Mouse (Mus musculus) MEL (cell line): ENCODE data around the gene Cyp1a1. TPM values are rescaled to one million over a fixed set of nuclear protein-coding genes. Genes with fewer than 3 reads are reported as not detected.
A peak's percentile ranks its signal among the peaks of the same experiment; 100 is the strongest.

Source experiments
- DNase-seq: peaks from one replicate; pipeline ENCODE4 v3.0.0; 2011; ENCODE audit warnings: low read depth, low spot score
- H3K27ac ChIP-seq: 2 replicates; pipeline ENCODE4 v1.5.1; 2012; ENCODE audit warnings: low read depth, mild to moderate bottlenecking, control low read depth, low read length, moderate library complexity; ENCODE audit not compliant: control insufficient read depth
- H3K27me3 ChIP-seq, 2 experiments: fragments of 150-350 bp in 1 of 2; sonication (generic) in 1 of 2; 2 replicates each; pipeline ENCODE4 v1.6.1; 2012; ENCODE audit warnings: low read length in 2 of 2, mild to moderate bottlenecking in 2 of 2, improper control_type of control experiment in 1 of 2, moderate library complexity in 1 of 2; ENCODE audit not compliant: insufficient read depth in 2 of 2, control insufficient read depth in 1 of 2
- H3K36me3 ChIP-seq, 2 experiments: 2 replicates each; pipeline ENCODE4 v1.6.1; 2012 to 2014; ENCODE audit warnings: low read length in 2 of 2, improper control_type of control experiment in 1 of 2, inconsistent platforms in 1 of 2, mild to moderate bottlenecking in 1 of 2; ENCODE audit not compliant: insufficient read depth in 2 of 2, control insufficient read depth in 1 of 2
- H3K4me1 ChIP-seq, 2 experiments: fragments of 150-350 bp in 1 of 2; sonication (generic) in 1 of 2; 2 replicates each; pipeline ENCODE4 v1.6.1; 2012; ENCODE audit warnings: low read length in 2 of 2, improper control_type of control experiment in 1 of 2, mild to moderate bottlenecking in 1 of 2; ENCODE audit not compliant: insufficient read depth in 2 of 2, control insufficient read depth in 1 of 2
- H3K4me3 ChIP-seq, 2 experiments: fragments of 150-350 bp in 1 of 2; sonication (generic) in 1 of 2; 2 replicates each; pipeline ENCODE4 v1.5.1; 2012; ENCODE audit warnings: low read depth in 2 of 2, low read length in 2 of 2, mild to moderate bottlenecking in 2 of 2, moderate library complexity in 2 of 2, control low read depth in 1 of 2, improper control_type of control experiment in 1 of 2; ENCODE audit not compliant: control insufficient read depth in 1 of 2, insufficient read depth in 1 of 2
- H3K79me2 ChIP-seq: 2 replicates; pipeline ENCODE4 v1.6.1; 2012; ENCODE audit warnings: mild to moderate bottlenecking, low read length, moderate library complexity; ENCODE audit not compliant: control insufficient read depth, poor library complexity, insufficient read depth
- H3K9ac ChIP-seq: 2 replicates; pipeline ENCODE4 v1.6.1; 2012; ENCODE audit warnings: low read depth, mild to moderate bottlenecking, control low read depth, low read length, moderate library complexity; ENCODE audit not compliant: control insufficient read depth, poor library complexity, severe bottlenecking
- H3K9me3 ChIP-seq: fragments of 150-350 bp; sonication (generic); replicated peaks from 2 replicates; pipeline ENCODE4 v1.6.1; 2012; ENCODE audit warnings: mild to moderate bottlenecking, low read length, improper control_type of control experiment, moderate library complexity; ENCODE audit not compliant: insufficient read depth
- BHLHE40 ChIP-seq: IDR thresholded peaks from 2 replicates; pipeline ENCODE4 v1.6.1; 2012; ENCODE audit warnings: low read depth, mild to moderate bottlenecking, inconsistent platforms, low read length, improper control_type of control experiment, borderline replicate concordance
- CHD1 ChIP-seq: IDR thresholded peaks from 2 replicates; pipeline ENCODE4 v1.6.1; 2012; ENCODE audit warnings: low read depth, mild to moderate bottlenecking, inconsistent platforms, low read length, improper control_type of control experiment
- CHD2 ChIP-seq: IDR thresholded peaks from 2 replicates; pipeline ENCODE4 v1.6.1; 2011; ENCODE audit warnings: low read length, improper control_type of control experiment
- ELF1 ChIP-seq: IDR thresholded peaks from 2 replicates; pipeline ENCODE4 v1.6.1; 2014; ENCODE audit warnings: low read depth, mild to moderate bottlenecking, inconsistent platforms, low read length, improper control_type of control experiment, moderate library complexity
- EP300 ChIP-seq, 2 experiments: IDR thresholded peaks; 2 replicates each; pipeline ENCODE4 v1.6.1; 2011; ENCODE audit warnings: improper control_type of control experiment in 2 of 2, low read length in 2 of 2, low read depth in 1 of 2, mild to moderate bottlenecking in 1 of 2
- GATA1 ChIP-seq: IDR thresholded peaks from 2 replicates; pipeline ENCODE4 v1.6.1; 2011; ENCODE audit warnings: low read depth, low read length, improper control_type of control experiment
- JUND ChIP-seq: IDR thresholded peaks from 2 replicates; pipeline ENCODE4 v1.6.1; 2011; ENCODE audit warnings: low read depth, mild to moderate bottlenecking, improper control_type of control experiment, low read length
- KAT2A ChIP-seq: conservative IDR thresholded peaks from 2 replicates; pipeline ENCODE4 v1.6.1; 2012; ENCODE audit warnings: low read depth, low read length, improper control_type of control experiment, inconsistent platforms
- MAFK ChIP-seq: IDR thresholded peaks from 2 replicates; pipeline ENCODE4 v1.6.1; 2011; ENCODE audit warnings: low read depth, mild to moderate bottlenecking, low read length, improper control_type of control experiment, borderline replicate concordance
- MAX ChIP-seq: IDR thresholded peaks from 2 replicates; pipeline ENCODE4 v1.6.1; 2011; ENCODE audit warnings: low read length, improper control_type of control experiment
- MAZ ChIP-seq: IDR thresholded peaks from 2 replicates; pipeline ENCODE4 v1.6.1; 2012; ENCODE audit warnings: low read depth, mild to moderate bottlenecking, inconsistent platforms, low read length, improper control_type of control experiment
- MXI1 ChIP-seq: IDR thresholded peaks from 2 replicates; pipeline ENCODE4 v1.6.1; 2011; ENCODE audit warnings: mild to moderate bottlenecking, low read depth, low read length, improper control_type of control experiment
- MYB ChIP-seq: IDR thresholded peaks from 2 replicates; pipeline ENCODE4 v1.6.1; 2011; ENCODE audit warnings: mild to moderate bottlenecking, low read depth, low read length, improper control_type of control experiment
- MYC ChIP-seq: IDR thresholded peaks from 2 replicates; pipeline ENCODE4 v1.6.1; 2011; ENCODE audit warnings: low read depth, mild to moderate bottlenecking, low read length, improper control_type of control experiment, moderate library complexity
- NRF1 ChIP-seq: IDR thresholded peaks from 2 replicates; pipeline ENCODE4 v1.6.1; 2014; ENCODE audit warnings: low read depth, mild to moderate bottlenecking, inconsistent platforms, low read length, improper control_type of control experiment, moderate library complexity; ENCODE audit not compliant: poor library complexity, insufficient read depth, severe bottlenecking
- POLR2A ChIP-seq, 2 experiments: IDR thresholded peaks; 2 replicates each; pipeline ENCODE4 v1.6.1; 2011 to 2012; ENCODE audit warnings: low read length in 2 of 2, mild to moderate bottlenecking in 2 of 2, control low read depth in 1 of 2, improper control_type of control experiment in 1 of 2, low read depth in 1 of 2, moderate library complexity in 1 of 2; ENCODE audit not compliant: control insufficient read depth in 1 of 2, insufficient read depth in 1 of 2, poor library complexity in 1 of 2
- RAD21 ChIP-seq: IDR thresholded peaks from 2 replicates; pipeline ENCODE4 v1.6.1; 2011; ENCODE audit warnings: mild to moderate bottlenecking, low read depth, low read length, improper control_type of control experiment
- RCOR1 ChIP-seq: IDR thresholded peaks from 2 replicates; pipeline ENCODE4 v1.6.1; 2012; ENCODE audit warnings: low read depth, mild to moderate bottlenecking, inconsistent platforms, low read length, improper control_type of control experiment
- SMC3 ChIP-seq: IDR thresholded peaks from 2 replicates; pipeline ENCODE4 v1.6.1; 2011; ENCODE audit warnings: low read depth, low read length, improper control_type of control experiment
- TAL1 ChIP-seq: IDR thresholded peaks from 2 replicates; pipeline ENCODE4 v1.6.1; 2012; ENCODE audit warnings: mild to moderate bottlenecking, inconsistent platforms, low read length, moderate library complexity, mixed read lengths
- TBP ChIP-seq: IDR thresholded peaks from 2 replicates; pipeline ENCODE4 v1.8.0; 2011; ENCODE audit warnings: low read depth, low read length, improper control_type of control experiment
- USF1 ChIP-seq: IDR thresholded peaks from 2 replicates; pipeline ENCODE4 v1.6.1; 2014; ENCODE audit warnings: low read depth, mild to moderate bottlenecking, inconsistent platforms, low read length, improper control_type of control experiment, moderate library complexity
- USF2 ChIP-seq, 2 experiments: IDR thresholded peaks; 2 replicates each; pipeline ENCODE4 v1.6.1; 2011 to 2012; ENCODE audit warnings: improper control_type of control experiment in 2 of 2, low read length in 2 of 2, borderline replicate concordance in 1 of 2, inconsistent platforms in 1 of 2, low read depth in 1 of 2, mild to moderate bottlenecking in 1 of 2; ENCODE audit not compliant: insufficient read depth in 1 of 2
- ZC3H11A ChIP-seq: IDR thresholded peaks from 2 replicates; pipeline ENCODE4 v1.6.1; 2012; ENCODE audit warnings: low read depth, mild to moderate bottlenecking, inconsistent platforms, low read length, improper control_type of control experiment
- ZKSCAN1 ChIP-seq: IDR thresholded peaks from 2 replicates; pipeline ENCODE4 v1.6.1; 2012; ENCODE audit warnings: low read depth, mild to moderate bottlenecking, inconsistent platforms, low read length, improper control_type of control experiment, moderate library complexity
- ZMIZ1 ChIP-seq: IDR thresholded peaks from 2 replicates; pipeline ENCODE4 v1.6.1; 2012; ENCODE audit warnings: low read depth, mild to moderate bottlenecking, inconsistent platforms, low read length, improper control_type of control experiment, moderate library complexity
- polyA plus RNA-seq, 2 experiments: library from polyadenylated mRNA; stranded (reverse) in 1 of 2; unstranded in 1 of 2; fragments of >175 nt in 1 of 2; fragments of >200 nt in 1 of 2; gene quantifications; 2 replicates each; pipeline versions ENCODE4 v1.2.1 to v1.2.4; 2012; ENCODE audit warnings: low replicate concordance in 2 of 2, low read depth in 1 of 2; ENCODE audit not compliant: insufficient read length in 2 of 2, insufficient read depth in 1 of 2, missing spikeins in 1 of 2
- total RNA-seq: library from RNA; depleted of rRNA; stranded (reverse); fragments of 300-350 nt; gene quantifications from 2 replicates; pipeline ENCODE4 v1.2.3, GENCODE M21; 2012

The Cyp1a1 gene
- total and polyA plus RNA-seq, 3 experiments, result 0.04 to 0.26 TPM; not detected in 1

DNA sequence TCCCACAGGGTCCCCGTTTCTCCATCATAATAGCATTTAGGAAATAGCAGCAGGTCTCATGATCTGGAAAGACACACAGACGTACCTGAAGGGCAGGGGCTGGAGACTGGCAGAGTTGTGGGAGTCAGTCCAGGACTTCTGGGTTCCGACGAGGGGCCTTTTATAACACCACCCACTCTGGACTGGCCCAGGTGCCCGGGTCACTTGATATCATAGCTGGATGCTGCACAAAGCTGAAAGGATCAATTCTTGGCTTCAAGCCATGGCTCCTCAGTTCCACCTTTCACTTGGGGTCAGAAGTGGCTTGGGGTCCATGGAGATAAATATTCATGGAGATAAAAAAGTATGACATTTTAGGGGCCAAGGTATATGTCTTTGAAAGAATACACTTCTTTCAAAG, 4.2 kb upstream of the Cyp1a1 start, which contains the start of gene Cyp1a2:
Cyp1a2 (minus strand) TSS at position 184 of the 400 bp plus-strand sequence.
- no peak within 1 kb of the TSS for H3K4me3 ChIP-seq
- H3K9me3 ChIP-seq, result no peaks in the 10 kb centered on the region
- peaks cover 11 to 26% of the 10 kb centered on the region in 2 experiments for H3K27me3 ChIP-seq
- TF ChIP-seq JUND (no peak), CHD2 (no peak), EP300 (IDR thresholded peaks at IDR 0.05; ENCODE audit: low read depth in 1 of 2, low read length in 2 of 2) (no peak), MAFK (no peak), TAL1 (no peak), KAT2A (no peak), ZMIZ1 (no peak)
- H3K4me1 ChIP-seq, result no peaks in the 10 kb centered on the region
- H3K36me3 ChIP-seq, result no peaks in the 10 kb centered on the region
- no peaks in the 10 kb centered on the region for H3K79me2 ChIP-seq
- no peak within 1 kb of the TSS for H3K27ac ChIP-seq
- no peak within 1 kb of the TSS for H3K9ac ChIP-seq
- DNase-seq, result no peak

DNA sequence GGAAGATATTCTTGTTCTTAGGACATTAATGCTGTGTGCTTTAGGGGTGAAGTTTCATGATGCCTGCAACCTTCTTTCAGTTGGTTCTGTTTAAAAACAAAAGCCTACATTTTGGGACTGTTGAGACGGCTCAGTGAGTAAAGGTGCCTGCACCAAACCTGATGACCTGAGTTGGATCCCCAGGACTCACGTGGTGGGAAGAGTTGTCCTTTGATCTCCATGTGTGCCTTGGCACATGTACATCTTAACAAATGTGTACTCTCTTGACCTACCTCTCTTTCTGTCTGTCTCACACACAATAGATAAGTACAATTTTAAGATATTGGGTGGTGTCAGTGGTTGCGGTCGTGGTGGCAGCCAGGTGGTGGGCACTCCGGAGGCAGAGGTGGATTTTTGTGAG, 1.7 kb upstream of the Cyp1a1 start:
- Histone ChIP-seq H3K4me3 (no peak overlapping the region), H3K79me2 (no peaks in the 10 kb centered on the region), H3K36me3 (no peaks in the 10 kb centered on the region), H3K9me3 (no peaks in the 10 kb centered on the region), H3K27me3 (peaks cover 6 to 14% of the 10 kb centered on the region in 2 experiments), H3K27ac (no peak overlapping the region), H3K9ac (no peak overlapping the region), H3K4me1 (no peaks in the 10 kb centered on the region)
- no peak for DNase-seq
- TF ChIP-seq POLR2A (IDR thresholded peaks at IDR 0.05; ENCODE audit: control insufficient read depth in 1 of 2, insufficient read depth in 1 of 2, low read depth in 1 of 2, low read length in 2 of 2, poor library complexity in 1 of 2), result no peak

DNA sequence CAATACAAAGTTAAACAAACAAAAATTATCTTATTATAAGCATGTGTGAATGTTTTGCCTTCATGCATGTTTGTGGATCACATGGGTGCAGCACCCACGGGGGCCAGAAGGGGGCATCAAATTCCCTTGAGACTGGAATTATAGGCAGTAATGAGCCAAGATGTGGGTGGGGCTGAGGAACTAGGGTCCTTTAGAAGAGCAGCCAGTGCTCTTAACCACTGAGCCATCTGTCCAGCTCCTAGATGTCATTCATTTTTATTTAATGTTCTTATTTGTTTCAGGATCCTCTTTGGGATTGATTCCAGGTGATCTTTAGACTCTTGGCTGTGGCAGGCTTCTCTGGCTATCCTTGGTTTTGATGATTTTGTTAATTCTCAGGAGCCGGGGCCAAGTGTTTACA, 430 bp downstream of the Cyp1a1 start:
- Histone ChIP-seq H3K9ac (no peak overlapping the region), H3K27me3 (peaks cover 7 to 10% of the 10 kb centered on the region in 2 experiments), H3K27ac (no peak overlapping the region), H3K4me3 (no peak overlapping the region), H3K36me3 (no peaks in the 10 kb centered on the region), H3K79me2 (no peaks in the 10 kb centered on the region), H3K4me1 (no peaks in the 10 kb centered on the region), H3K9me3 (no peaks in the 10 kb centered on the region)
- DNase-seq, result peak; percentile 68
- TF ChIP-seq MYB, result no peak
- no peak for TF ChIP-seq CHD2
- TF ChIP-seq RAD21, result peak; percentile 64
- TF ChIP-seq RCOR1, result no peak
- peak; percentile 78 for TF ChIP-seq SMC3
- TF ChIP-seq KAT2A, result no peak
- no peak for TF ChIP-seq ZKSCAN1
- no peak for TF ChIP-seq USF2 (IDR thresholded peaks at IDR 0.05; ENCODE audit: borderline replicate concordance in 1 of 2, insufficient read depth in 1 of 2, low read depth in 1 of 2, low read length in 2 of 2)
- no peak for TF ChIP-seq ELF1
- no peak for TF ChIP-seq EP300 (IDR thresholded peaks at IDR 0.05; ENCODE audit: low read depth in 1 of 2, low read length in 2 of 2)
- no peak for TF ChIP-seq TBP
- TF ChIP-seq GATA1, result no peak
- no peak for TF ChIP-seq NRF1
- peak; percentile 47 for TF ChIP-seq ZC3H11A
- no peak for TF ChIP-seq MXI1
- TF ChIP-seq MYC, result no peak
- no peak for TF ChIP-seq JUND
- no peak for TF ChIP-seq CHD1
- TF ChIP-seq POLR2A (IDR thresholded peaks at IDR 0.05; ENCODE audit: control insufficient read depth in 1 of 2, insufficient read depth in 1 of 2, low read depth in 1 of 2, low read length in 2 of 2, poor library complexity in 1 of 2), result no peak
- TF ChIP-seq USF1, result peak; percentile 53; the same call in 1 of the 2 replicates
- no peak for TF ChIP-seq MAZ
- TF ChIP-seq MAX, result no peak
- TF ChIP-seq BHLHE40, result no peak
